Mouse (Mus musculus): ENCODE results near the gene Ets1.

Gene Ets1

DNA sequence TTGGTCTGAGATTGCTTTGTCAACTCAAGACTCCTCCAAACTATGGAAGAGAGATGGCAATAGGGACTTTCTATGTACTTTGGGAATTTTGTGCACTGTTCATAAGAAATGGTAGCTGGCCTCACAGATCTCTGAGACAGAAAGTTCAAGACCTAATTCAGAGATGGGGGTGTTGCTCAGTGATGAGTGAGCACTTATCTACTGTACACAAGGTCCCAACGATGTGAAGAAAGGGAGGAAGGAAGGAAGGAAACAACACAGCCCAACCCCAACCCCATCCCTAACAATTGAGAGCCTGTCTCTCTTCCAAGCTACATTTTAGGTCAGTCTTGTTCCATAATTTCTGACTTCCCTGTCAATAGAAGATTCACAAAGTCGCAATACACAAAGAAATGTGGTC lies 125.3 kb downstream of the Ets1 start:
- no peak for DNase-seq (ENCODE audit: low spot score)

DNA sequence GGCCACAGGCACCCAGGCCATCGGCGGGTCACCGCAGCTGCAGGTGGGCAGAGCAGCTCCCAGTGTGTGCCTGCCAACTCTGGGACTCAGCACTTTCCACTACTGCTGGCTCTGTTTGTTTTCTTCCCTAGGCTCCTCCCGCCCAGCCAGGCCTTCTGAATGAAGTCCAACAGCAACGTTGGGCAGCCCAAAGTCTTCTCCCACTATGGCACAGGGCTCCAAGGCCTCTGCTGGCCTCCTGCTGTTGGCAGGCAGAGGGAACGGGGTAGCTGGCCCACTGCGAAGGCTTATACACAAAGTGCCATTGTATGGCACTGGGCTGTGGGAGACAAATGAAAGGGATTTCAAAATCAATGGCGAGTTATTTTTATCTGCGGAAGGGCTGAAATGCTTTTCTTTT lies 128.4 kb downstream of the Ets1 start:
- no peak for DNase-seq (ENCODE audit: low spot score)

DNA sequence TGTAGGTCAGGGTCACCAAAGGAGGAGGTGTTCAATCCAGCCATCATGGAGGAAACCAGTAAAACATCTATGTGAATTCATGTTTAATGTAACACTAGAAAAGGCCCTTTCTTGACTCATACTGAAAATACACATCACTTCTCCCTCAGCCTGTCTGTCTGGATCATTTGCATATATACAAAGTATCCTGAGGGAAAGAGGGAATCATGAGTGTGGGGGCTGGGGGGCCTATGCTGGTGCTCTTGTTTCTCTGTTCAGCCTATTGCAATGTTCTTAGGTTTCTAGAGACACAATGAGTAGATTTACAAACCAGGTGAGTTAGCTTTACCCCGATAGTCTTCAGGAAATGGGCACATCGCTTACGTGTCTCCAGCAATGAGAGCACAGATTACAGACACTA lies 129.1 kb downstream of the Ets1 start:
- DNase-seq (ENCODE audit: low spot score) = no peak

DNA sequence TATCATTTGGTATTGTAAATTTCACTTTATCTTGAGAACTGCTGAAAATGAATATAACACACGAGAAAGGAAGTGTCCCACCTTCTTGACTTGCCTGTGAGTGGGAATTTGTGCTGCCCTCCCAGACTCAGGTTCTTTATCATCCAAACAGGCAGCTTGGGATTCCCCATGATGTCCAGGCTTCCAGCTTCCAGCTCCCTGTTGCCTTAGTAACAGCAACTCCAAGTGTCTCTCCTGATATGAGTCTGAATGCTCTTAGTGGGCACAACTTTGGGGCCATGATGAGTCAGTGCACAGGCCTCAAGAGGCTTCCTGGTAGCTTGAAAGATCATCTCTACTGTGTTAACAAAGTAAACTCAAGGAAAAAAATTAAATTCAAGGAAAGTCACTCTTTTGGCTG lies 142.8 kb downstream of the Ets1 start:
- DNase-seq (ENCODE audit: low spot score) = no peak

DNA sequence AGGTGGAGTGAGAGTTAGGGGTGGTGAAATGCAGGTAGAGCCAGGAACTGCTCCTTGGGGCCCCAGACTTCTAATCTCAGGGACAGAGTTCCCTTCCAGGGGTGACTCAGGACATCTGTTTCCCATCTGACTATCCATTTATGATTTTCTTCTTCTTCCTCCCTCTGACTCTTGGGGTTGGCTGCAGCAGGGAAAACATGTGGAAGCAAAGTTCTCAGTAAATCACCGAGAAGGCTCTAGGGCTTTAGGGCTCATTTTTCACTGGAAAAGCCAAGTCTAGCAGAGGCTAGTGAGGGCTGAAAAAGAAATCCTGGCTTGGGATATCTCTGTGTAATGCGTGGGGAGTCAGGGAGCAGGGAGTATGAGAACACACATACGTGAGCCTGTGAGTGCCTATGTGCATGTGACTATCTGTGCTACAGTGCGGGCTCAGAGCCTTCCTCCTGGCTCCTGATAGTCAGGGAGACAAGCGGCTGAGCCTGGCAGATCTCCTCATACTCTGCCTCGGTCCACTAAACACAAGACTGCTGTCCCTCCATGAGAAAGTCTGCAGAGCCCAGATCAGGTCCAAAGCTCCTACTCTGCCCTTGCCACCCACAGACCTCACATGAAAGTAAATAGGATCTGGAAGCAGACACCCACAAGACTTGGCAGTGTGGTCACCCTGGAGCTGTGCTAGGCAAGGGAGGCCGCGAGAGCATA lies 146.5 kb downstream of the Ets1 start:
- no peak for DNase-seq (ENCODE audit: low spot score)

DNA sequence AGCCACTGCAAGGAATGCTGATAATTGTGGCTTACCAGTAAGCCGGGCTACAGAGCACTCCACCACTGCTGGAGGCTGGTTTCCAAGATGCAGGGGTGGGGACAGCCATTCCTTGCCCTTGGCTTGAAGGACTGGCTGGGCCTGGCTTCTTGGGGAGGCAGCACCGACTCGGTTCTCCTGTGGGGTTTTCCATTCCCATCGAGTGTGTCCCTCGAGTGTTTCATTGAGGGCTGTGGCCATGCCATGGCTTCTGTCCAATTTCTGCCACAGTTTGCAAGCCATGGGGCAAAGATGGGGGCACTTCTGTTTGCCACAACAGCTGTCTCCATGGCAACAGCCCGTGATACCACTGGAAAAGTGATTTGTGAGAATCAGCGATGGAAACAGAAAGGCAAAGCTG lies 151.1 kb downstream of the Ets1 start:
- DNase-seq (ENCODE audit: low spot score) = no peak

DNA sequence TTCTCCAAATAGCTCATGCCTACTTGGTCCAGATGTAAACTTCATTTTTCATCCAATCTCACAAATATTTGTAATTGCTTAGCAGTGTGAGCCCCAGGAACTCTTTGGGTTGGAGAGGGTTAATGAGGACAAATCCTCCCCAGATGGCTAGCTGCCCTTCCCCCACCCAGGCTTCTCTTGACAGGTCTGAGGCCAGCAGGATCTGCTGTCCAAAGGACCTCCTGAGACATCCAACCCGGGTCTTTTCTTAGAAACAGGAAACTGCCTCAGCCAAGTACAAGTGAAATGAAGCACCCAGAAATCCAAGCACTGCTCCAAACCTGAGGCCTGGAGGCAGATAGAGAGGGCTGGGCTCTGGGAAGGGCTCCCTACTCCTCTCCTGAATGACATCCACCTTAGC lies 151.6 kb downstream of the Ets1 start:
- no peak for DNase-seq (ENCODE audit: low spot score)

DNA sequence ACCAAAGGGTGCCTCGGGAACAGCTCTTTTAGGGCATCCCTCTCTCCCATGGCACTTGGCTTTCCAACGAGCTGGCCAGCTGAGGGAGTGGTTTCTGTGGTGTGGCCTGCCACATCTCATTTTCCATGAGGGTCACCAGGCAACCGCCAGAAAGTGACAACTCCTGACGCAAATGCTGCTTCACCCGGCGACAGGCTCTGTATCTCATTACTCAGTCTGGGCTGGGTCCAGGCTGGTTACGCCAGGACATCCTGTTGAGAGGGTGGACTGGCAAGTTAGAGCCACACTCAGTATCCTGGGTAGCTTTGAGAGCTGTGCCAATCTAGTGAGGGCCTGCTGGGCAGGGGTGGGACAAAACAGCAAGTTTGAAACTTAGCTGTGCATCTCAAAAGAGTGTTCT lies 153.3 kb downstream of the Ets1 start:
- DNase-seq (ENCODE audit: low spot score) = no peak

DNA sequence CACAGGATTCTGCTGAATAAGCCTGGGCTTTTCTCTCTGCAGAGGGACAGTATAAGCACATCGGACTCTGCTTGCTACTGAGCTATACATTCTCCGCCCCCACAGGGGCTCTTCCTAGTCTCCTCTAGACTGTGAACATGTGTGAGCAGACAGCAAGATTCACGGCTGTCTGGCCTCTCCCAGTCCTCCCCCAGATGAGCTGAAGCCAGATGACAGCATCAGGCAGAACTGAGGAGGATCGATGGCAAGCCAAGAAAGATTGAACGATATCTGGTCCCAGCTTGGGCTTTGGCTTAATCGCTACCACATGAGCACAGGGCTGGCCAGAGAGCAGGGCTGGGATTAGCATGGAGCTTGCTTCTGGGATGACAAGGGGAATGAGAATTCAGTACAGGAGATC lies 155.7 kb downstream of the Ets1 start:
- DNase-seq (ENCODE audit: low spot score) = no peak

DNA sequence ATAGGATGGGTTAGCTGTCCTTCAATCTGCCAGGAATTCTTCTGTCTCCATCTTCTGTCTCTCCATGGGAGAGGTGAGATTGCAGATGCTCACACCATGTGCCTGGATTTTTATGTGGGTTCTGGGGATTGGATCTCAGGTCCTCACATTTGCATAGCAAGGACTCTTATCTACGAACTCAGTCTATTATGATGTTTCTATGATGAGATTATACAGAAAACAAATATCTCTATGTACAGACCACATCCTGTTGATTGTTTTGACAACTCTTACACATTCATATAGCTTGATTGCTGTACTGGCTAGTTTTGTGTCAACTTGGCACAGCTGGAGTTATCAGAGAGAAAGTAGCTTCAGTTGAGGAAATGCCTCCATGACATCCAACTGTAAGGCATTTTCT lies 162.2 kb downstream of the Ets1 start:
- no peak for DNase-seq (ENCODE audit: low spot score)

DNA sequence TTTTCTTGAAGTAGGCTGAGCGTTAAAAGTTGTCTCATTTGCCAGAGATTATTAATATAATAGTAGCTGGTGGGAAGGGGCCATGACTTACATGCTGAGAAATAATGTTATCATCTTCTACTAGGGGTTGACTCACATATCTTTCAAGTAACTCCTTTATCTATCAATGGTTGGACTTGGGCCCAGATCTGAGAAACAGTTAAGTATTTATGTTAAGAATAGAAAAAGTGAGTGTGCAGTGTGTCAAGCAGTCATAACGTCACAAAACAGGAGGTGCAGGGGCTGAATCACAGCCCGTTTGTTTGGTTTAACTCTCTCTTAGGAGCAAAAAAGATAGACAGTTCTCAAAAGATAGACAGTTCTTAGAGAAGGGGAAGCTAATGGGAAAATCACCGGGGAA lies 170.1 kb downstream of the Ets1 start:
- DNase-seq (ENCODE audit: low spot score) = no peak
